9 mouse cellular contexts compared by ENCODE assay signal in the genomic region with DNA sequence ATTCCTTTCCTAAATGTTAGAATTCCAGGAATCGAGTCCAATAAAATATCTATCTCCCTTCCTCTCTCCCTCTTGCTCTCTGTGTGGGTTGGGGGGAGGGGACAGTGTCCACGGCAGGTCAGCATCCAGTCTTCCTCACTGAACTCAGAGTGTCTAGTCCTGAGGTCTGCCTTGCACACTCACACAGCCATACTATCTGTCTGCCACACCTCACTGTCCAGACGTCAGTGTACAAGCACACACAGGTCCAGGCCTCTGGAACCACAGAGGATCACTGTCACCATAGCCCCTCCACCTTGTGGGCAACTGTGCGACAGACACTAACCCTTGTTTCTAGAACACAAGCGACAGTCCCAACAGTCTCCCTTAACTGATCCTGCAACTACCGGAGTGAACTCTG. TPM values are rescaled to one million over a fixed set of nuclear protein-coding genes. Genes with fewer than 3 reads are reported as not detected.
A peak's percentile ranks its signal among the peaks of the same experiment; 100 is the strongest.
DNase-seq lines count a peak whose midpoint lies in the region; ATAC-seq and TF ChIP-seq lines count a peak whose summit lies in the region.
"Had no signal": no experiment of that assay in that cellular context is flagged by ENCODE, and none has a peak within 500 bp of the region (broad histone marks: within the 10 kb centered on the region; RNA-seq: fewer than 3 reads in every experiment).

No protein-coding gene starts in this region.

- no peak for TF ChIP-seq CTCF in G1E (IDR thresholded peaks at IDR 0.05; ENCODE audit: low read depth, low read length)
- no peak for TF ChIP-seq CTCF in embryonic fibroblast, embryonic 13.5 days (IDR thresholded peaks at IDR 0.05; ENCODE audit: borderline replicate concordance, insufficient read depth, low read length)

- H3K27ac ChIP-seq in heart, embryonic 15.5 days, result peak overlapping the region; percentile 83
- H3K27ac ChIP-seq in embryonic fibroblast, embryonic 13.5 days (ENCODE audit: insufficient read depth, low read length), result peak overlapping the region; percentile 98
- peak overlapping the region; percentile 43 for H3K27ac ChIP-seq in liver, embryonic 16.5 days (ENCODE audit: low read length)

- intact Hi-C loops in heart, postnatal 36 days (cut with DNase I), result no loop called here

- H3K4me2 ChIP-seq in heart, embryonic 15.5 days, result no peak overlapping the region
- 0 out of 2 replicates have a peak overlapping the region, but pooled peaks have one; percentile 7 for H3K4me2 ChIP-seq in liver, embryonic 16.5 days (ENCODE audit: low read depth, low read length)

- no peaks in the 10 kb centered on the region for H3K27me3 ChIP-seq in heart, embryonic 15.5 days
- H3K27me3 ChIP-seq in G1E (ENCODE audit: insufficient read depth, low read length), result no peaks in the 10 kb centered on the region
- H3K27me3 ChIP-seq in liver, embryonic 16.5 days (ENCODE audit: control insufficient read depth, insufficient read depth, low read depth, low read length), result no peaks in the 10 kb centered on the region

- H3K9ac ChIP-seq in heart, embryonic 15.5 days, result no peak overlapping the region
- peak overlapping the region; percentile 26; the same call in 1 of the 2 replicates for H3K9ac ChIP-seq in liver, embryonic 16.5 days (ENCODE audit: low read depth, low read length)

- no peak for TF ChIP-seq POLR2A in embryonic fibroblast, embryonic 13.5 days (IDR thresholded peaks at IDR 0.05; ENCODE audit: low read depth, low read length)

- no peak overlapping the region for H3K4me3 ChIP-seq in heart, embryonic 15.5 days
- H3K4me3 ChIP-seq in G1E (ENCODE audit: low read depth, low read length), result peak overlapping the region; percentile 21; the same call in 1 of the 2 replicates
- no peak overlapping the region for H3K4me3 ChIP-seq in embryonic fibroblast, embryonic 13.5 days (ENCODE audit: insufficient read depth, low read length)
- no peak overlapping the region for H3K4me3 ChIP-seq in liver, embryonic 16.5 days (ENCODE audit: low read depth, low read length)

- H3K36me3 ChIP-seq in heart, embryonic 15.5 days, result no peaks in the 10 kb centered on the region; the same call in 1 of the 2 replicates
- peaks cover 90% of the 10 kb centered on the region for H3K36me3 ChIP-seq in G1E (replicated peaks)
- no peaks in the 10 kb centered on the region; the same call in 1 of the 2 replicates for H3K36me3 ChIP-seq in liver, embryonic 16.5 days (ENCODE audit: control insufficient read depth, insufficient read depth)

- peaks cover 94% of the 10 kb centered on the region for H3K4me1 ChIP-seq in heart, embryonic 15.5 days (replicated peaks)
- H3K4me1 ChIP-seq in G1E (ENCODE audit: insufficient read depth, low read depth, low read length), result peaks cover 74% of the 10 kb centered on the region
- H3K4me1 ChIP-seq in embryonic fibroblast, embryonic 13.5 days (ENCODE audit: control insufficient read depth, insufficient read depth, low read length), result peaks cover 68% of the 10 kb centered on the region
- peaks cover 80% of the 10 kb centered on the region for H3K4me1 ChIP-seq in liver, embryonic 16.5 days (ENCODE audit: control insufficient read depth, low read depth, low read length)

- no peaks in the 10 kb centered on the region for H3K9me3 ChIP-seq in heart, embryonic 15.5 days (replicated peaks)
- no peaks in the 10 kb centered on the region for H3K9me3 ChIP-seq in G1E (replicated peaks)
- no peaks in the 10 kb centered on the region for H3K9me3 ChIP-seq in liver, embryonic 16.5 days (replicated peaks; ENCODE audit: control insufficient read depth, low read length)

- no peak for ATAC-seq in heart, embryonic 15.5 days (replicated peaks; ENCODE audit: insufficient number of reproducible peaks, insufficient read depth, low FRiP score, low read depth)
- ATAC-seq in G1E (ENCODE audit: extremely low read depth, insufficient number of reproducible peaks, low FRiP score, poor library complexity, severe bottlenecking), result no peak; the same call in 1 of the 2 replicates
- no peak for ATAC-seq in liver, embryonic 16.5 days (ENCODE audit: low read depth)

- DNase-seq in heart, postnatal 36 days, result no peak
- no peak for DNase-seq in G1E (ENCODE audit: low spot score)
- no peak for DNase-seq in layer of hippocampus, adult 9-10 months (ENCODE audit: low spot score)
- no peak for DNase-seq in ovary, postnatal 36 days (ENCODE audit: low spot score)
- DNase-seq in cerebellum, adult 9-11 months, result no peak
- DNase-seq: cerebellum, adult 11-12 months had no signal

- WGBS in heart, embryonic 15.5 days, result 36% methylated on average over 6 of the region's 6 CpGs
- WGBS in liver, embryonic 16.5 days (ENCODE audit: insufficient replicate concordance), result 24% methylated on average over 6 of the region's 6 CpGs

RNA-seq across cellular contexts. Expression of gene Myh9, which starts 18.8 kb away (rescaled TPM):
- 25.2 and 33.7 TPM in 2 replicates for polyA plus RNA-seq in heart, embryonic 15.5 days (2015; fragmentation: Nextera tagmentation; extraction: Ambion mirVana)
- total RNA-seq in heart, postnatal 36 days (2021), result 100 to 1,000 TPM; 105 to 110 TPM
- total RNA-seq in G1E (2014; fragmentation: Nextera tagmentation) (151 and 171 TPM in 2 replicates), G1E (2017) (94.4 and 132 TPM in 2 replicates)
- polyA plus RNA-seq in G1E (2012), result 197 and 198 TPM in 2 replicates
- polyA plus RNA-seq in embryonic fibroblast, embryonic 13.5 days (2011; ENCODE audit: insufficient read length, low read depth, missing spikeins), result 718 and 1,071 TPM in 2 replicates
- polyA plus RNA-seq in liver, embryonic 16.5 days (2015; fragmentation: Nextera tagmentation; extraction: Ambion mirVana), result 19.7 and 21.9 TPM in 2 replicates

Comparison
In these comparisons a context has a peak if more than half of its experiments do, and no peak if none do; other contexts are left out.
1. H3K27ac ChIP-seq: peak in every context shown above with its lines; median percentile 98 in embryonic fibroblast, embryonic 13.5 days; 83 in heart, embryonic 15.5 days; 43 in liver, embryonic 16.5 days.